Mouse (Mus musculus): ENCODE measurements at regions not wholly inside any gene's neighbourhood (a gene's known extent, or its start where the extent isn't known, plus 50 kb on each side); places are given as distances from the start of the nearest gene placed in this dataset.

- no peak for TF ChIP-seq POLR2A (IDR thresholded peaks at IDR 0.05; ENCODE audit: borderline replicate concordance, extremely low read depth, insufficient read depth, insufficient read length, poor library complexity, severe bottlenecking)
- no peak for TF ChIP-seq CTCF (IDR thresholded peaks at IDR 0.05; ENCODE audit: borderline replicate concordance, extremely low read depth, insufficient read depth, insufficient read length)
Observed at GRCm38 (mm10) chr13:113729574-113729973, 64.7 kb upstream of the Arl15 start.
